Mouse (Mus musculus): ENCODE results near the gene Ankra2.

DNA sequence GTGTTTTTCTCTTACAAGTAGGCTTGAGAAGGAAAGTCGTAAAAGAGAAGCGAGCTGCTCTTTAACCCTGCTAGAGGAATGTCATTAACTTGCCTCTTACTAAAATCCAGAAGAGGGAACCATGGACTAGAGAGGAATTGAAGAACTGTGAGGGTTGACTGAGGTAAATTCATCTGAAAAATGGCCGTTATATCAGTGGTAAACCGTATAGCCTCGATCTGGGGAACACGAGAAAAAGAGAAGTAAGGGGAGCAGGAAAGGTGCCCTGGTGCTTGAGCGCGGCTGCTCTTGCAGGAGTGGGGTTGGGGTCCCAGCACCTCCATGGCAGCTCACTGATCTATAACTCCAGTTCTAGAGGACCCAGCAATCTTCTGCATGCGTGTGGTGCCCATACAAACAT, 11.1 kb downstream of the Ankra2 start:
- TF ChIP-seq CTCF (IDR thresholded peaks at IDR 0.05), result no peak
- TF ChIP-seq POLR2A (IDR thresholded peaks at IDR 0.05; ENCODE audit: insufficient read depth, low read depth, low read length), result no peak
